Mouse (Mus musculus) bone marrow macrophage, adult 2 months (primary cell): ENCODE results near the gene Ift140. TPM values are rescaled to one million over a fixed set of nuclear protein-coding genes. Genes with fewer than 3 reads are reported as not detected.
"Not testable (repeated sequence)": the region's sequence is repeated elsewhere in the genome, so short reads cannot be mapped to it uniquely, and the experiment has no call there.

ENCODE experiments used
- H3K27ac ChIP-seq: 2 replicates; pipeline ENCODE4 v1.5.1; 2012; ENCODE audit warnings: low read depth, low read length; ENCODE audit not compliant: insufficient read depth
- H3K4me1 ChIP-seq: 2 replicates; pipeline ENCODE4 v1.6.1; 2012; ENCODE audit warnings: low read length; ENCODE audit not compliant: control insufficient read depth, insufficient read depth
- H3K4me3 ChIP-seq: 2 replicates; pipeline ENCODE4 v1.5.1; 2012; ENCODE audit warnings: mild to moderate bottlenecking, low read length, moderate library complexity; ENCODE audit not compliant: insufficient read depth
- CTCF ChIP-seq: IDR thresholded peaks from 2 replicates; pipeline ENCODE4 v1.5.1; 2012; ENCODE audit warnings: low read depth, mild to moderate bottlenecking, low read length, moderate library complexity
- POLR2A ChIP-seq: IDR thresholded peaks from 2 replicates; pipeline ENCODE4 v1.6.1; 2012; ENCODE audit warnings: mild to moderate bottlenecking, low read depth, low read length, borderline replicate concordance
- polyA plus RNA-seq: library from polyadenylated mRNA; stranded (reverse); fragments of >200 nt; gene quantifications from 2 replicates; pipeline ENCODE4 v1.2.4, GENCODE M21; 2012; ENCODE audit not compliant: missing spikeins, insufficient read depth, insufficient read length

Ift140 gene
- polyA plus RNA-seq, 1 experiment, result 20.4 TPM

GRCm38 (mm10) chr17:25112423-25112810 lies 96.5 kb downstream of the Ift140 start:
- Histone ChIP-seq H3K4me1 (peaks cover 36% of the 10 kb centered on the region), H3K4me3 (peak overlapping the region; percentile 24), H3K27ac (peak overlapping the region; percentile 80)
- no peak for TF ChIP-seq POLR2A

GRCm38 (mm10) chr17:25114908-25115645 lies 99.2 kb downstream of the Ift140 start:
- Histone ChIP-seq H3K4me1 (peaks cover 36% of the 10 kb centered on the region), H3K4me3 (peak overlapping the region; percentile 65), H3K27ac (peak overlapping the region; percentile 87)
- TF ChIP-seq CTCF (no peak), POLR2A (no peak)

DNA sequence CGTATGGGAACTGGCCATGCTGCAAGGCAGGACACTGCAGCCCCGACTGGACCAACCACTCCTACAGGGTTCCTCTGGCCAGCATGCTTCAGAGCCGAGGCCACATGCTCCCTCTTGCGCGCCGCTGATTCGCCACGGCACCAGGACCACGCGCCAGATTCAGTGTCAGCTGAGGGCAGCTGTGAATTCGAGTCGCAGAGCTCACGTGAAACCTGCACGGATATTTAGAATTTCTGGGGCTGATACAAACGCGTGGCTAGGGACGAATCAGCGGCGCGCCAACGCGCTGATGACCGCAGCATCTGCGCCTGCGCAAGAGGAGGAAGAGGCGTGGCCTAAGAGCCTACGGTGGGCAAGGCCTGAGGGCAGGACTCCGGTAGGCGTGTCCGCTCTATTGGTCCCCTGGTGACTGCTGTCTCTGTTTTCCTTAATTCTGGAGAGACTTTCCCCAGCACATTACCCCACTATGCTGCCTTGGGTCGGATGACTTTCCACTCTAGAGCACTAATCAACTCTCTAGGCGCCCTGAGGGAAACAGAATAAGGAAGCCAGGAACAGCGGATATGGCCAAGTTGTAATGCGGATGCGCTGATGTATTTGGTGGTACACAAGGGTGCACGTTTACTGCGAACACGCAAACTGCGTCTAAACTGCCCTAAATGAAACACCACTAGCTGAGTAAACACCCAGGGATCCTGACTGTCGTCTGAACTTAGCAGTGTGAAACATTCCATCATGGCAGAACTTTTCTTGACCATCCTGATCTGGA lies 100.0 kb downstream of the Ift140 start, which contains the start of gene Telo2:
Telo2 (minus strand) TSS at position 304 of the 769 bp plus-strand sequence.
- Histone ChIP-seq H3K4me3 (peak within 1 kb of the TSS; percentile 65), H3K4me1 (peaks cover 36% of the 10 kb centered on the region), H3K27ac (peak within 1 kb of the TSS; percentile 87)
- TF ChIP-seq POLR2A (no peak), CTCF (no peak)

DNA sequence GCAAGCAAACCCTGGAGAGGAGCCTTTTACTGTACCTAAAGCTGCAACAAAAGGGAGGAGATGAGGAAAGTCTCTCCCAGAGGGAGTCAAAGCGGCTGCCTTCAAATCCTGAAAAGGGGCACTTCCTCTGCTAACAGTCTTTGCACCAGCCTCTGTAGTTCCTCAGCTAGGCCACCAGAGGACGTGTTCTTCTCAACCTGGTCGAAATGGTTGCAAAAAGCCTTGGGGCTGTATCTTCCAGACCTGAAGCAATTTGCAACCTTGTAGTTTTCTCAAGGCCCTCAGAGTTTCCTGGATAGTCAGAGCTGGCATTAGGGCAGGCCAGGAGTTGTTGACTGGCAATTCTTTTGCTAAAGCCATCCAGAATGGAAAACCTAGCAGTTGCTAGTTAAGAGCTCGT lies 101.4 kb downstream of the Ift140 start:
- Histone ChIP-seq H3K4me1 (peaks cover 25% of the 10 kb centered on the region), H3K4me3 (no peak overlapping the region), H3K27ac (no peak overlapping the region)
- TF ChIP-seq CTCF (peak; percentile 58; the same call in 1 of the 2 replicates), POLR2A (no peak)

DNA sequence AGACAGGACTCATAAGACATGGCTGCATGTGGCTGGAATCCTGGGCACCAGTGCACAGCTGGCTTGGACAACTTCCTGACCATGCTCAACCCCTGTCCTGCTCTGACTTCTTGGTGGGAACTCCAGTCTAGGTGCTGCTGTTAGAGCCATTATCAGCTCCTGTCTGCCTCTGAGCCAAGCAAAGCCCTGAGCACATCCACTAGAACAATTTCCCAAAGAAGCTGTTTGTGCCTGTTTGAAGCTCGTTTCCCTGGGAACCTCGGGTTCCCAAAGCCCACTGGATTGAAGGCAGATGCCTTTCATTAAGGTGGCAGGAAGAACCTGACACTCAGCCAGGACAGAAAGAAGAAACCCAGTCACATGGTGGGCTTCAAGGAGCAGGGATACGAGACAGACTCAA lies 104.5 kb downstream of the Ift140 start, which contains the start of gene Ptx4:
Ptx4 (plus strand) TSS at position 355 of the 400 bp plus-strand sequence.
- no peak within 1 kb of the TSS for H3K27ac ChIP-seq
- H3K4me3 ChIP-seq, result no peak within 1 kb of the TSS
- TF ChIP-seq POLR2A (no peak), CTCF (no peak)
- H3K4me1 ChIP-seq, result peaks cover 4% of the 10 kb centered on the region; the same call in 1 of the 2 replicates

DNA sequence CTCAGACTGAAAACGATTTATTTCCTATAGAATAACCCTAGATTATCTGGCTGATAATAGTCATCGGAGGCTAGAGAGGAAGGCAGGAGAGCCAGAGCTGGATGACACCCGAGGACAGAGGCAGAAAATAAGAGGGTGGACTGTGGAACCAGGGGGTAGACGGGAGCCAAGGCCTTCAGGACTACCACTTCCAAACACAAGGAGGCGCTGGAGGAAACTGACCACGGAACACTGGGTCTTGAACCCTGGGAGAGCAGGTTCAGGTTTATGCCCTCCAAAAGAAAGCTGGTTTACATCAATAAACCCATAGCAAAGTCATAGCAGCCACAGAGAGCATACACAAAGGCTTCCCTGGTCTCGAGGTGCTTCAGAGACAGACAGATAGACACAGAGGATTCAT lies 108.1 kb downstream of the Ift140 start:
- Histone ChIP-seq H3K4me1 (peaks cover 2% of the 10 kb centered on the region; the same call in 1 of the 2 replicates), H3K4me3 (no peak overlapping the region), H3K27ac (no peak overlapping the region)
- TF ChIP-seq POLR2A (no peak), CTCF (no peak; the same call in 1 of the 2 replicates)

DNA sequence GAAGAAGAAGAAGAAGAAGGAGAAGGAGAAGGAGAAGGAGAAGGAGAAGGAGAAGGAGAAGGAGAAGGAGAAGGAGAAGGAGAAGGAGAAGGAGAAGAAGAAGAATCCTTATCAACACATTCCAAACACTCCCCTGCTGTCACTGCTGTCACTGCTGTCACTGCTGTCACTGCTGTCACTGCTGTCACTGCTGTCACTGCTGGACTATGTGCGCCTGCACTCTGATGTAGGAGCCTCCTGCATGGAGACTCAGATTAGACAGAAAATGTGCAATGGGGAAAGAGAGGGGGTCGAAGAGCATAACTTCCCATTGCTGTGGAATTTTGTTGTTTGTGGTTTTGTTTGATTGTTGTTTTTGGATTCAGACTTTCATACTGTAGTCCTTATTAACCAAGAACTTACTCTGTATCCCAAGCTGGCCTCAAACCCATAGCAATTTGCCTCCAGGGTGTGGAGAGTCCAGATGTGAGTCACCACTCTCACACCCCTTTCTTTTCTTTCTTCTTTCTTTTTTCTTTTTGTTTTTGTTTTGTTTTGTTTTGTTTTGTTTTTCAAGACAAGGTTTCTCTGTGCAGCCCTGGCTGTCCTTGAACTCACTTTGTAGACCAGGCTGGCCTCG lies 109.7 kb downstream of the Ift140 start:
- not testable (repeated sequence) for H3K27ac ChIP-seq, H3K4me3 ChIP-seq, H3K4me1 ChIP-seq

DNA sequence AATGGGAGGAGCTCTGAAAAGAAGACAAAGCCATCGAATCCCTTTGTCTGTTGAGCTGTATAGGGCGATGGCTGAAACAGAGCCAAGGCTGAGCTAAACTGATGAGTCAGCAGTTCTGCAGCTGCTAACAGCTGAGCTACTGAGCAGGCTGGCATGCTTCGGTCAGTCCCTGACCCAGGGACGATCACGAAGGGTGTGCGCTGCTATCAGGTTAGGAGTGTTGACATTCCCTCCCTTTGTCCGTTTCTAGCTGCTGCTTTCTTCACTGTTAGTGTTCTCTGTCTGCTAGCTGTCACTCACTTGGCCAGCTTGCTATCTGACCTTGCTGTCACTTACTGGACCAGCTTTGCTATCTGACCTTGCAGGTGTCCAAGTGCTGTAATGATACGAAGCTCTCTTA lies 111.2 kb downstream of the Ift140 start:
- no peak for TF ChIP-seq POLR2A
- no peak for TF ChIP-seq CTCF
- Histone ChIP-seq H3K27ac (no peak overlapping the region), H3K4me1 (peaks cover 5% of the 10 kb centered on the region; the same call in 1 of the 2 replicates), H3K4me3 (no peak overlapping the region)

DNA sequence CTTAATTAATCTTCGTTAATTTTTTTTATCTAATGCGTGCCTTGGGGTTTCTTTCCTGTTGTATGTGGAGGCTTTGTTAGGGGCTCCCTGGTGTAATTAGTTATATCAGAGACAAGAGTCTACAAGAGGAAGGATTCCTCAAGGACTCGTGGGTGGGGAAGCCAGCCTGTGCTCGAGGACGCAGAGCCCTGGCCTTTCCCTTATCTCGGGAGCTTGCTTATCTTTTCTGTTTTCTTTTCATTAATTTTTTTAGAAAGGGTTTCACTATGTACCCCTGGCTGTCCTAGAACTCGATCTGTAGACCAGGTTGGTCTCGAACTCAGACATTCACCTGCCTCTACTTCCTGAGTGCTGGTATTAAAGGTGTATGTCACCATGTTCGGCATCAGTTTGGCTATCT lies 111.8 kb downstream of the Ift140 start:
- H3K27ac ChIP-seq, result no peak overlapping the region
- TF ChIP-seq CTCF, result no peak
- TF ChIP-seq POLR2A, result no peak
- H3K4me3 ChIP-seq, result no peak overlapping the region
- peaks cover 5% of the 10 kb centered on the region for H3K4me1 ChIP-seq

- TF ChIP-seq POLR2A (no peak), CTCF (no peak)
- no peak overlapping the region for H3K4me3 ChIP-seq
- no peak overlapping the region for H3K27ac ChIP-seq
- peaks cover 9% of the 10 kb centered on the region for H3K4me1 ChIP-seq
These were observed 114.2 kb downstream of the Ift140 start for GRCm38 (mm10) chr17:25130060-25130459.
